Mouse (Mus musculus): Measurements from ENCODE around the gene Cables2.
A peak's percentile ranks its signal among the peaks of the same experiment; 100 is the strongest.

Cables2 gene

GRCm38 (mm10) chr2:180255701-180256100 lies 17.6 kb downstream of the Cables2 start:
- no peak for DNase-seq (ENCODE audit: low spot score in 2 of 2)

- DNase-seq (ENCODE audit: low spot score in 2 of 2) = no peak
These were observed 18.7 kb downstream of the Cables2 start for GRCm38 (mm10) chr2:180254436-180255209.

DNA sequence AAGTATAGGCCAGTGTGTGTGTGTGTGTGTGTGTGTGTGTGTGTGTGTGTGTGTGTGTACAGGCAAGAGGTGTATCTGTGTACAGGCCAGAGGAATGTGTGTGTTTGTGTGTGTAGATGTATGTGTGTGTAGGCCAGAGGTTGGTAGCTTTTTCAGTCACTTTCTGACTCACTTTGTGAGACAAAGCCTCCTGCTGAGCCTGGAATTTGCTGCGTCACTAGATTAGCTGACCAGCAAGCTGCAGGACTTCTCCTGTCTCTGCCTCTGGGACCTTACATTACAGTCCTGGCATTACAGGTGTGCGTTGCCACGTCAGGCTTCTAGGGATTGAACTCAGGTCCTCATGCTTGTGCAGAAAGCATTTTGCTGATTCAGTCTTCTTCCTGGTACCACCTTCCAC lies 21.5 kb downstream of the Cables2 start:
- DNase-seq (ENCODE audit: low spot score in 2 of 2) = no peak

DNA sequence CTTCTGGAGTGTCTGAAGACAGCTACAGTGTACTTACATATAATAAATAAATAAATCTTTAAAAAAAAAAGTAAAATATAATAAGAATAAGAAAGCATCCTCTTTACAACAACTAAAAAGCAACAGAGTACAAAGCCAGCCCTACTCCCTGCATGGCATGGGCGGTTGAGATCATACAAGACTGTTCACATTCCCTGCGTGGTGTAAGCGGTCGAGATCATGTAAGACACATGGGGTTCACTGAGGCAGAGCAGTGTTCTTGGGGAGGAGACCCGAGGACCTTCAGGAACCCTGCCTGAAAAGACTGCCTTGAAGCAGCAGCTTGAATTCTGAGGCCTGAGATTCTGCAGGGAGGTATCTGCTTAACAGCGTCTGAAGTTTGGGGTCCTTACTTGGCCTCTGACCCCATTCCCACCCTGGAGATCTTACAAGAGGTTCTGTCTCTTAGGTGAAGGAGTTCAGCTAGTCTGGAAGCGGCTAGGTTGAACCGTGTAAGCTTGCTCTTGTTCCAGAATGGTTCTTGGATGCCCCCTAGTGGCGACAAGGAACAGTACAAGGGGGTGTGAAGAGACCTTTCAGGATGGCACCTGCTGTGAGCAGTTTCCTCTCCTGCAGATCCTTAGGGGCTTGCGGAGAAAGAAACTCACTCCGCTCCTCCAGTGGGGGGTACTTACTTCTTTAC lies 22.2 kb downstream of the Cables2 start:
- DNase-seq (ENCODE audit: low spot score in 2 of 2) = peak in 1 of 2 experiments; percentile 73

- DNase-seq (ENCODE audit: low spot score in 2 of 2) = no peak
These were observed 24.2 kb downstream of the Cables2 start for GRCm38 (mm10) chr2:180248947-180249660.

DNA sequence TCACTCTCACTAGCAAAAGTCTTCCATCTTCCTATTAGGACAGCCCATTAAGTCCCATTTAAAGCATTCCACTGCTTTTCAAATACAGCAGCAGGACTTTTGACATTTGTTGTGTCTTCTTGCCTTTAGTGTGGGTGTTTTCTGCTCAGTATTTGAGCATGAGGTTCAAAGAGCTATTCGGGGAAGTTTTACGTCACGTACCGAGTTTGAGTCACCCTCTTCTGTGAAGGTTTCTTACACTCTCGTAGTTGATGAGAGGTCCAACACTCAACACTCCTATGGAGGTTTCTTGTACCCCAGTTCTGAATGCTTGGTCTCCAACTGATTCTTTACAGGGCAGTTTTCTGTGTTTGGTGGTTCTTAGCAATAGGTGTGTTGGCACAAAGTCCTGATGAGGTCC lies 25.4 kb downstream of the Cables2 start:
- DNase-seq (ENCODE audit: low spot score in 2 of 2) = no peak

DNA sequence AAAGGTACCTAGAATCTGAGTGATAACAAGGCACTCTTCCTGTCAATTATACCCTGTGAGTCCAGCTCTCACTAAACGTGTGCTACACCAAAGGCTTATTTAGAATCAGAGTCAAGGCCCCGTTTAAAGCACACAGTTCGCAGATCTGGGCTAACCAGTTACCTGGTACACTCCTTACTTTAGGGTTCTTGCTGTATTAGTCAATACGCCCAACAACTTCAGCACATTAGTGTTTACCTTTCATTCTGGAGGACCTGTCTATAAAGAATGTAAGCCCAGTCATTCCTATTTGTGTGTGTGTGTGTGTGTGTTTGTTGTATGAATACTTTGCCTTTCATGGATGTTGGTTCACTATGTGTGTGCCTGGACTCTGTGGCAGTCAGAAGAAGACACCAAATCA lies 30.2 kb downstream of the Cables2 start:
- no peak for DNase-seq (ENCODE audit: low spot score in 2 of 2)

- DNase-seq (ENCODE audit: low spot score in 2 of 2) = no peak
These were observed 34.7 kb downstream of the Cables2 start for GRCm38 (mm10) chr2:180238591-180238990.

DNA sequence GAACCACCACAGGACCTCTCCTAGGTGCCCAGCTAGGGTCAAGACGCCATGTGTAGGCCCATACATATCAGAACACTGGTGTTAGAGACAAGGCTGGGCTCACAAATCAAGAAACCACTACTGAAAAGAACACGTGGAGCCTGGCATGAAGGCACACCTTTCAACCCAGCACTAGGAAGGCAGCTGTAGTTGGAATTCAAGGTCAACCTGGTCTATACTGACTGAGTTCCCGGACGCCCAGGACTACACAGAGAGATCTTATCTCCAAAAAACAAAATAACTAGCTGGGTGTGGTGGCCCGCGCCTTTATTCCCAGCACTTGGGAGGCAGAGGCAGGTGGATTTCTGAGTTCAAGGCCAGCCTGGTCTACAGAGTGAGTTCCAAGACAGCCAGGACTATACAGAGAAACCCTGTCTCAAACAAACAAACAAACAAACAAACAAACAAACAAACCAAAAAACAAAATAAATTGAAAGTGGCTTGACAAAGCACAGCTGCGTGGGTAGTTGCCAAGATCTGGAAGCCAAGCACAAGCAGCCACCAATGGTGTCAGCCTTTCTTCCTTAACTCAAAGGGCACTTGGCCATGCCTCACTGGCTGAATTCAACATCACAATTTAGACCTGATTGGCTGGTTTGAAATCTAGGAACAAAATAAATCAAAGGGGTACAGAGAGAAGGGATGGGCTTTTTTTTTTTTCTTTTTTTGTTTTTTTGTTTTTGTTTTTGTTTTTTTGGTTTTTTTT lies 35.5 kb downstream of the Cables2 start:
- no peak for DNase-seq (ENCODE audit: low spot score in 2 of 2)

DNA sequence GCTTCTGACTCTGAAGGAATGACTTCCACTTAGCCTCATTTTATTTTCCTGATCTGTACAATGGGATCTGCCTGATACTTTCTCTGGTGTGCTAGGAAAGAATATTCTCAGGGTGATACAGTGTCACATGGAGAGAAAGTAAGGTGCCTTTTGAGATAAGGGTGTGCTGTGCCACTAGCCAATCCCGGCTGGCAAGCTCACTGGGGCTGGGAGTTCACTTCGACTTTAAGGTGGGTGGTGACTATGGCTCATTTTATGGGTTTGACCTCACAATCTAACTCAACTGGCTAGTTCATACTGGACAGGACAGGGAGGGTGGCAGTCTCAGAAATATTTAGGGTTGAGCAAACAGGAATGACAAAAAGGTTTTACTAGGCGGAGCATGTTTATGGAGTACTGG lies 36.4 kb downstream of the Cables2 start:
- DNase-seq (ENCODE audit: low spot score in 2 of 2) = no peak

DNA sequence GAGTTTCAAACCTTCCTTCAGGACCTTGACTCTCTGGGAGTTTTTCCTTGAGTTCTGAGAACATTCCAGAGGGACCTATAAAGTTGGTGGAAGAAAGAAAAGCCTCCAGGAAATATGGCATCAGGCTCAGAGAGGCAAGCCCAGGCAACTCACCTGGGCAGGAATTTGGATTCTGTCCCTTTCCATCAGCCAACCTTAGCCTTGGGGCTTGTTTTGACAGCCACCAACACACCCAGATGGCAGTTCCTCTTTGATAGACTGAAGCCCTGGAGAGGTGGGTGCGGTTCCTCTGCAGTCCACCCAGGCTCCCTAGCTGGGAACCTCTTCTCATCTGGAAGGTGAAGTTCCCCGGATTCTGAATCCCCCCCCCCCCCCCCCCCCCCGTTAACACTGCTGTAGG lies 36.8 kb downstream of the Cables2 start:
- no peak for DNase-seq (ENCODE audit: low spot score in 2 of 2)

GRCm38 (mm10) chr2:180235788-180236187 lies 37.5 kb downstream of the Cables2 start:
- no peak for DNase-seq (ENCODE audit: low spot score in 2 of 2)

DNA sequence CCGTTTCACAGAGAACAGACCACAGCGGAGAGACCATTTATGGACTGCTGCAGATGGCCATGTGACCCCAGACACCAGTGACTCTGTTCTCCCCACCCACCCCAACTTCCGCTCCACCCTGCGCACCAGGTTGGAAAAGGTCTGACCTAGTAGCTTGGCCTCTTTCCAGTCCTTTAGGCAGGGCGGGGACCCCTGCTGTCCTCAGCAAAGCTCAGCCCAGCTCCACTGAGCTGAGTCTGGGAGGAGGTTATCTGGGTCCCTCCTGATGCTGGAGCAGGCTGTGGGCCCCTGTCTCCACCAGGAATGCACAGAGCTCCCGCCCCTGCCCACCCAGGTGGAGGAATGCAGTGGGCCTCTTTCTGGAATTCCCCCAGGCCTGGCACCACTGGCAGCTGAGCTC lies 38.3 kb downstream of the Cables2 start:
- DNase-seq (ENCODE audit: low spot score in 2 of 2) = no peak

DNA sequence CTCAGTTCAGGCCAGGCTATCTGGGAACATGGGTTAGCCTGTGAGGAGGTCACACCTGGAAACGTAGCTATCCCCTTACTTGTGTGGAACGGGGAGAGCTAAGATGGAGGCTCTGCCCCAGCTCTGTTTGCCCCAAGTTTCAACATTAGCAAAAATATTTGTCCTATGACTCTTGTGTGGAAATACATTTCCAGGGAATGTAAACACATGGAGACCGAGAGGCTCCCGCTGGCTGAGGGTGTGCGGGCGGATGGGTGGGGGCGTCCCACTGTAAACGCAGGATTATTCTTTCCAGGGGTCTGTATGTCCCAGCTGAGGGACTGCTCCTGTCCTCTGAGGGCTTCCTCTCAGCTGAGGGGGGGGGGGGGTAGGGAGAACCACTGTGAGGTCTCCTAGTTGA lies 38.9 kb downstream of the Cables2 start:
- no peak for DNase-seq (ENCODE audit: low spot score in 2 of 2)

- no peak for DNase-seq (ENCODE audit: low spot score in 2 of 2)
These were observed 40.0 kb downstream of the Cables2 start for GRCm38 (mm10) chr2:180233101-180233904.

- DNase-seq (ENCODE audit: low spot score in 2 of 2) = no peak
These were observed 42.8 kb downstream of the Cables2 start for GRCm38 (mm10) chr2:180230482-180230881.

- no peak for DNase-seq (ENCODE audit: low spot score in 2 of 2)
These were observed 44.2 kb downstream of the Cables2 start for GRCm38 (mm10) chr2:180229129-180229528.

- no peak for DNase-seq (ENCODE audit: low spot score in 2 of 2)
These were observed 44.7 kb downstream of the Cables2 start for GRCm38 (mm10) chr2:180228592-180228991.

DNA sequence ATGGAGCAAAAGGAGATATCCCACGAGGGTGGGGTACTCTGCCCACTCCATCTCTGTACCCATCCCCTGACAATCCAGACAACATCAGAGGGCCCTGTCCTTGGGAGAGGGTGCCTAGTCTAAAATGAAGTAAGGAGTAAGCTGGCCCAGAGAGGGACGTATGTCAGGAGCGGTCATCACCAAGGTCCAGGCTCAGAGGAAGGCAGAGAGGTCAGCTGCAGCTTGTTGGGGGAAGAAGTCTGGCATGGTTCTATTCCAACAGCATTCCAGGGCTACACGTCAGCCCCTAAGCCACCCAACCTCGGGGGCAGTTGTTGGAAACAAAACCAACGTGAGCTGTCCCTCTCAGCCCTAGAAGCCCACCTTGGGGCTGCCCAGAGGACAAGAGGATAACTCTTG lies 45.2 kb downstream of the Cables2 start:
- DNase-seq (ENCODE audit: low spot score in 2 of 2) = no peak

- no peak for DNase-seq (ENCODE audit: low spot score in 2 of 2)
These were observed 45.8 kb downstream of the Cables2 start for GRCm38 (mm10) chr2:180227262-180228059.

All from urinary bladder, adult 18-20 months (tissue).